Mouse (Mus musculus) induced T-regulatory cell, adult 2 months (primary cell): ENCODE results near the gene Arhgef15.

ENCODE experiments used
- DNase-seq: peaks from one replicate; pipeline ENCODE4 v3.0.0-alpha.2; 2012; ENCODE audit warnings: low read depth

Gene Arhgef15

DNA sequence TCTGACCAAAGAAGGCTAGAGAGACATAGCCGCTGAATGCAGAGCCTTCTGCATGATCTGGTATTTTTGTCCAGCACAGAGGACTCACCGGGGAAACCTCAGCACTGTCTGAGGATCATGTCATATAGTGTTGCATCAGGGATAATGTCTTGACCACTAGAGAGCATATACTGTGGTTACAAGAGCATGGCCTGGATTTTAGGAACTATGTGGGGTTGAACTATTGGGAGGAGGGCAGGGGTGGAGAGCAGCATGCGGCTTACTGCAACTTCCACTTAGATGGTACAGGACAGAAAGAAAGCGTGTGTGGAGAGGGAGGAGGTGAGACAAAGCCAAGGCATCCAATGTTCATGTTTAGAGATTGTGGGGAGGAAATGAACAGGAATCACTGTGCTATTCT, 42.7 kb downstream of the Arhgef15 start:
- DNase-seq, result no peak

DNA sequence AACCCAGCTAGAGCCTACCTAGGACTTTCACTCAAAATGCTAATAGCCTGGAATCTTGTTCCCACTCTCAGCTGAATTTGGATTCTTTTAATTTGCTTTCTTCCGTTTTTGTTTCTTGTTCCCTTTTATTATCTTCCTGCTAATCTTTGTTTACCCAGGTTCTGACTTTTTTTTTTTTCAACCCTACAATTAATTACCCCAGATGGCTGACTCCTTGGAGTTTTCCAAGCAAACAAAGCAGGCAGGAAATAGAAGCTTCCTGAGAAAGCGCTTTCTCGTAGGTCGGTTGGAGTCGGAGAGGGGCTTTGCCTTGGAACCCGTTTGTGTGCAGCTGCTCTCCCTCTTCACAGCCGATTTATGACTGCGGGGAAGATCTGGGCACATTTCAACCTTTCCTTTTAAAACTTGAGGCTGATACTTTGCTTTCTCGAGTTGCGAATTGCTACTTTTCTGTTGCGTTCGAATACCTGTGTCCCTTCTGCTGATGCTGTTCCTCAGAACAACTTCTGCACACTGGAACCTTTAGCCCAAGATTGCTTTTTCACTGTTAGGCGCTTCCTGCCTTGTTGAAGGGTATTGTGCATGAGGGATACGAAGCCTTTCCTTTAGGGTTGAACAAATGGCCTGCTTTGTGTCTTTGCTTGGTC, 45.6 kb downstream of the Arhgef15 start:
- DNase-seq, result no peak

DNA sequence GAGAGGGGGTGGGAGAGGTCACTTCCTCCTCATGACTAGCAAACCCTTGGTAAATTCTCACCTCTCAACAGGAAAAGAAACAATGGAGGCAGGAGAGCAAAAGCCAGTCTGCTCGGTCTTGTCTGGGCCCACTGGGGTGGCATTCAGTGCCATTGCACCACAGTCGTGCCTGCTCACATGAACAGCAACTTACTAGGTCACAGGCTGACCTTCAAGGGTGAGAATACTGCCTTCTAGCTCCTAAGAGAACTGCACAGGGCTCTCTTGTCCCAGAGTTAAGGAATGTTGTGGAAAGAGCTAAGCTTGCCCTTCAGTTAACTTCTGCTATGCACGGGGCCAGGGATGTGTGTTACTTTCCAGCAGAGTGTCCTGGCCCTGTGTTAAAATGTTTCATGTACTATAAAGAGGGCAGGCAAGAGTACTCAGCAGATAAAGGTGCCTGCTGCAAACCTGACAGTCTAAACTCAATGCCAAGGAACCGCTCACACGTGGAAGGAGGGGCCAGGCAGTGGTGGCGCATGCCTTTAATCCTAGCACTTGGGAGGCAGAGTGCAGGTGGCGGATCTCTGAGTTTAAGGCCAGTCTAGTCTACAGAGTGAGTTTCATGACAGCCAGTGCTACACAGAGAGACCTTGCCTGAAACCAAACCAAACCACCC, 48.3 kb downstream of the Arhgef15 start:
- DNase-seq, result no peak

DNA sequence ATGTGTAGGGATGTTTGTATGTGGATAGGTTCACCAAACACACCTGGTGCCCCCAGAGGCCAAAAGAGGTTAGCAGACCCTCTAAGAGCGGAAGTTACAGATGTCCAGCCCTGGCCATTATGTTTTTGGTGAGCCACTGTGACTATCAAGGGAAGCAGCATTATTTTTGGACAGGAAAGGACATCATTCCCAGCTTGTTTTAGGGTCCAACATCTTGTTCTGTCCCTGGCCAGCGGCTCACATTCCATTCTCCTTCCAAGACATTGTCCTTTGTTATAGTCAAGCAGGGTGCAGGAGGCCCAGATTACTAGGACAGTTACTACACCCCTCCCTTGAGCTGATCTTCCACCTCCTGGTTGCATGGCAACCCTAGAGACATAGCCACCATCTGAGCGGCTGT, 50.0 kb downstream of the Arhgef15 start:
- no peak for DNase-seq

DNA sequence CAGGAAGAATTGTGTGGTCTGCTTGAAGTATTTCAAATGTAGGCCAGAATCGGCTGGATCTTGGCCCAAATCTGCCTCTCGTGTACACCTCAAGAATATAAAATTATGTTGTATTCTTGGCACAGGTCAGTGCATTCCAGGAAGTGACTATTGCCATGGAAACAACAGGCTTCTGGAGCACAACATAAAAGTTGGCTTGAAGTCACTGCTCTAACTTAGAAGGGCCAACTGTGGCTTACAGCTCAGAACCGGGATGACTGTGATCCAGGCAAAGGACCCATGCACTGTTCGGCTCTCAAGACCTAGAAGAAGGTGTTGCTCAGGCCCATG, 50.9 kb downstream of the Arhgef15 start:
- DNase-seq, result no peak

DNA sequence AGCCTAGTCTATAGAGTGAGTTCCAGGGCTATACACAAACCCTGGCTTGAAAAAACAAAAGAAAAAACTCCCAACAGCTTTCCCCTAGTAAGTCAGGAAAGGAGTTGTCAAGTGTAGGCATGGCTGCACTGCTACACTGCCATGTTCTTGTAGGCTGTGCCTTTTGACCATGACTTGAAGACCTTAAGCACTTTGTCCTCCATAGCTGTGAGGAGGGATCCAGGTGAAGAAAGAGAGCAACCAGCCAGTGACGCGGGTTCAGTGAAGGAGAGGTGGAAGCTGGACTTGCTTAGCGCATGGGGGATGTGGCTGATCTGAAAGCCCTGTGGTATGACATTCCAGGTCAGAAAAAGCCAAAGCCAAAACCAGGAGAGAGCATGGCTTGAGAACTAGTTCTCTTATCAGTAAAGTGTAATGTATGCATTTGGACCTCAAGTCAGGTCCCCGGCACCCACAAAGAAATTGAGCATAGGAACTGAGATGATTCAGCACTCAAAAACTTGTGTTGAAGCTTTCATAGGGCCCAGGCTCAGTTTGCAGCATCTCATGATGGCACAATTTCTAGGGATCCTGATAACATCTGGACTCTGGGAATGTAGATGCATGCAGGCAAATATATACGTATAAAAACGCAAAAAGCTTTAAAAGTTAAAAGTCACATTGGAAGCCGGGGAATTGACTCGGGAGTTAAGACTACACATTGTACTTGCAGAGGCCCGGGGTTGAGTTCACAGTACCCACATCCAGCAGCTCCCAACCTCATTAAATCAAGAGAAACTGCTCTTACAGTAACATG, 51.4 kb downstream of the Arhgef15 start:
- no peak for DNase-seq

DNA sequence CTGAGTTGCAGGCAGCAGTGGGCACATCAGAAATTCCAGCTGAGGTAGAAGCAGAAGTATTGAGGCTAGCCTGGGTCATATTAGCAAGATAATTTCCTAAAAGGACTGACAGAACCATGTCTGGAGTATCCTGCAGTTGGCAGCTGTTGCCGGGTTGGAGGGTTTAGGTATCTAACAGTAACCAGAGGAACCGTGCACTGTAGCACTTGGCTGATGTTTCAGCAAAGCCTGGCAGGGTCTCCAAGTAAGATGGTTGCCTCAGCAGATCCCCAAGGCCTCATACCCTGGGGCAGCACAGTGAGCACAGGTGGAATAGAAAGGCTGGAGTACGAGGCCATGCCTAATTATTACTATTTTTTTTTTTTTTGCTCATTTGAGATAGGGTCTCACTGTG, 52.1 kb downstream of the Arhgef15 start:
- DNase-seq, result no peak

DNA sequence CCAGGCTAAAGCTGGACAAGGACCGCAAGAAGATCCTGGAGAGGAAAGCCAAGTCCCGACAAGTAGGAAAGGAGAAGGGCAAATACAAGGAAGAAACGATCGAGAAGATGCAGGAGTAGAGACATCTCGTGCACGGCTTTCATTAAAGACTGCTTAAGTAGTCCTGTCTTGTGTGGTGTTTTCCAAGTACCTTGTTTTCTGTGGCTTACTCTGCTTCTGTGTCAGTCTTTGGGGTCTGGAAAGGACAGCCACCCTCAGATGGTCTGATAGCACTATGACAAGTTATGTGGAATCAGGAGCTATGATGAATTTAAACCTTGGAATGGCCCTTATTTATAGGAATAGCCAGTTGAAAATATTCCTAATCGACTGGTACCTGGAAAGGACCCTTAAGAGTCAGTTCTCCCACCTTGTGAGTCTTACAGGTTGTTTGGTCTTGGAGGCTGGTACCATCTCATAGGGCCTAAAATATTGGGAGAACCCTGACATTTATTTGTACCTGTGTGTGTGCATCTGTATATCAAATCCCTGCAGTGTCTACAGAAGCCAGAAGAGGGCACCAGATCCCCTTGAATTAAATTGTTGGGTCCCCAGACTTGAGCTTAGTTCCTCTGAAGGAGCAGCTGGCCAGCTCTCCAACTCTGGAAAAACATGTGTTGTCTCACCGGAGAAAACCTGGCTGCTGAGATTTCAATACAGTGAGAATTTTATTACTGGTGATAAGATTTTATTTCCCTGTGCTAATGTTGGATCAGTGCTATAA, 52.7 kb downstream of the Arhgef15 start:
- DNase-seq, result peak; percentile 88

DNA sequence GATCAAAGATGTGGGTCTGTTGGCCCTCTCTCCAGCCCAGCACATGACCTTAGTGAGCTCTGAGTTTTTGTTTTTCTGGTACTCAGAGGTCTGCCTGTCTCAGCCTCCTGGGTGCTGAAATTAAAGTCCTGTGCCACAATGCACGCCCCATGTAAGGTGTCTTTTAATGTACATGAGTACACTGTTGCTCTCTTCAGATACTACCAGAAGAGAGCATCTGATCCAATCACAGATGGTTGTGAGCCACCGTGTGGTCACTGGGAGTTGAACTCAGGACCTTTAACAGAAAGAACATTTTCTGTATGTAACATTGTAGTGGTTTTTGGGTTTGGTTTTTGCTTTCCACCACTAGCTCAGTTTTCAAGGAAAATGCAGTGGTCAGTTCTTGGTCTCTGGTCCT, 53.5 kb downstream of the Arhgef15 start:
- DNase-seq, result no peak

DNA sequence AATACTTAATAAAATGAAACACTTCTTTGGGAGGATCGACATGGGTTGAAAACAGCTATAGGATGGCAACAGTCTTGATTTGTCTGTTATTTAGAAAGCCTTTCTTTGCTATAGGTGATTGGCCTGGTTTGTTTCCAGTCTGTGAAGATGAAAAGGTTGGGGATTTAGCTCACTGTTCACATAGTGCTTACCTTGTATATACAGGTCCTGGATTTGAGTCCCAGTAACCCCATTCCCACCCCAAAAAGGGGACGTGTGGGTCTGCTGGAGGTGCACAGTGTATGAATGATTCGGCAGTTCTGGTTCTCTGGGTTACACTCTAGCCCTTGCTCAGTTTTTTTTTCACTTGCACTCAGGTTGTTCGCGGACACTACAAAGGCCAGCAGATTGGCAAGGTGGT, 54.5 kb downstream of the Arhgef15 start:
- DNase-seq, result no peak

DNA sequence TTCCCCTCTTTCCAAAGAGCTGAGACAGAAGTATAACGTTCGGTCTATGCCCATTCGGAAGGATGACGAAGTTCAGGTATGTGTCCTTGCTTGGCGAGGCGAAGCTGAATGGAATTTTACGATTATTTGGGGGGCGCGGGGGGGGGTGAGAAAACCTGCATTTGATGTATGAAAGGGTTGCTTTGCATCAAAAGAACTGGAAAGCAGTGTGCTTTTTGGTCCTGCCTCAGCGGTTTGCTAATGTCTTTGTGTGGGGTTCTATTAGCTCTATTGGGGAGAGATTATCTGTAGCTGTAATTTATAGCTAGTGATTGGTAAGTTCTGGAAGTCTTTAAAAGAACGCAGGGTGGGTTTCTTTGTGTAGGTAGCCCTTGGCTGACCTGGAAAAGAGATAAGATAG, 54.9 kb downstream of the Arhgef15 start:
- no peak for DNase-seq

DNA sequence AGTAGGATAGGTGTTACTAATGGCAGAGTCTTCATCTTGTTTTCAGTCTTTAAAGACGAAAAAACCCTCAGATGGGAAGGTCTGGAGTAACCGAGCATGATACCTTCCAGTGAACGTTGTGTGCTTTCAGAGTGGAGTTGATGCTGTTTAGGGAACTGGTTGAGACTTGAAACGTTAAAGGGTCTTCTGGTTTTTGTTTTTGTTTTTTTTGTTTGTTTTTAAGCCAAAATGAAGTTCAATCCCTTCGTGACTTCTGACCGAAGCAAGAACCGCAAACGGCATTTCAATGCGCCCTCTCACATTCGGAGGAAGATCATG, 55.3 kb downstream of the Arhgef15 start:
- DNase-seq, result no peak

DNA sequence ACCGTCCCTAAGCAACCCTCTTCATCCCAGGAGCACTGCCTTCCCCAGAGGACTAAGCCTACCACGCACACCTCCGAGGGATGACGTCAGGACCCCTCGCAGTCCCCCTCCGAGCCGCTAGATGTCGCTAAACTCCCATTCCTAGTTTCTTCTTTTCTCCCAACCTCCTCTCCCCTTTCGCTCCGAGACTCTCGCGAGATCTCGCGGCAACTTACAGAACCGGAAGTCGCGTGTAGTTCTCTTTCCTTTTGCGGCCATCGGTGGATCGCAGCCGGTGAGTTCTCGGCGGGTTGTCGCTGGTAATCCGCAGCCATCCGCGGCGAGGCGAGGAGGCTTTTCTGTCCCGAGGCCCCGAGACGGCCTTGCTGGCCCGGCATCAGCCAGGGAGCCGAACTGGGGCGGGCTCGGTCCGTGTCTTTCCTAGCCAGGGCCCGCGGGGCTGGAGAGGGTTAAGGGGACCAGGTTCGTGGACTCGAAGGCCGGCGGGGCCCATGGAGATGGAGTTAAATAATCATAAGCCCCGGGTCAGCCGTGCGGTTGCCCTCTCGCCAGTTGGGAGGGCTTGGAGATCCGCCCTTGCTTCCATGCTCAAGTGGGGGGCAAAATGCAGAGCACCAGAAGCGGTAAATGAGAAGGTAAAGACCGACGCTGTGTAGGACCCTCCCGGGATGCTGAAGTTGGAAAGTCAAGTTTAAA, 55.8 kb downstream of the Arhgef15 start, which contains the start of gene Rpl26:
Gene Rpl26 (plus strand): TSS at position 233 of the 696 bp plus-strand sequence.
- DNase-seq, result peak; percentile 100

DNA sequence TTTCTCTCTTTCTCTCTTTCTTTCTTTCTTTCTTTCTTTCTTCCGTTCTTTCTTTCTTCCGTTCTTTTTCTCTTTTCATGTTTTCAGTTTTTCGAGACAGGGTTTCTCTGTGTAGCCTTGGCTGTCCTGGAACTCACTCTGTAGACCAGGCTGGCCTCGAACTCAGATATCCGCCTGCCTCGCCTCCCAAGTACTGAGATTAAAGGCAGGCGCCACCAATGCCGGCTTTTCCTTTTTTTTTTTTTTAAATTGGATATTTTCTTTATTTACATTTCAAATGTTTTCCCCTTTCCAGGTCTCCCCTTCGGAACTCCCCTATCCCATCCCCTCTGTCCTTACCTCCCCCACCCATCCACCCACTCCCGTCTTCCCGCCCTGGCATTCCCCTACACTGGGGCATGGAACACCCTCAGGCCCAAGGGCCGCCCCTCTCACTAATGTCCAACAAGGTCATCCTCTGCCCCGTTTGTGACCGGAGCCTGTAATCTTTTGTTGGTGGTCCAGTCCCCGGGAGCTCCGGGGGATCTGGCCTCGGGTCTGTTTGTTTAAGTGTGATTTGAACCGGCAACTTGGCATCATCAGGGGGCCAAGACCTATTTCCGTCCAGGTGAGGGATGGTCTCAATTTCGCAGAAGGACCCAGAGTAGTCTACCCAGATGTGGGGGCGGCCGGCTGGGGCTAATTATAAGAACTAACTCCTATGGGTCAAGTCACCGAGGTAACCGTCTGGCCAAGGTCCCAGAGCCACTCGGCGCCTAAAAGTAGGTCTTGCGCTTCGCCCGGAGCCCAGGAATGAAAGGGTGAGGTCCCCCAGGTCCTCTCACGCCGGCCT, 56.5 kb downstream of the Arhgef15 start:
- no peak for DNase-seq

DNA sequence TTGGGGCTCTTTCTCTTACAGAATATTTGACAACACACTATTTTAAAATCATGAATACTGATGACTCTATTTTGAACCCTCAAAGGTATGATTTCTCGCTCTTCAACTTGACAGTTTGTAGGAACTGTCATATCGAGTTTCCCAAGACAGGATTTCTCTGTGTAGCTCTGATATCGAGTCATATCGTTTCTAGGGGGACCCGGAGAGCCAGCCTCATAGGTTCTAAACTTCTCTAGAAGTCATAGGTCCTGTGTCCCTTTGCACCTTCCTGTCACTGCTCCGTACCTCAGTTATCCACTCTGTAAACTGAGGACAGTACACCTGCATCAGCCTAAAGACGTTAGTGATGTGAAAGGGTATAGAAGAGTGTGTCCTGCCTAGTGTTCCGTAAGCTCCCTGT, 57.5 kb downstream of the Arhgef15 start:
- no peak for DNase-seq

DNA sequence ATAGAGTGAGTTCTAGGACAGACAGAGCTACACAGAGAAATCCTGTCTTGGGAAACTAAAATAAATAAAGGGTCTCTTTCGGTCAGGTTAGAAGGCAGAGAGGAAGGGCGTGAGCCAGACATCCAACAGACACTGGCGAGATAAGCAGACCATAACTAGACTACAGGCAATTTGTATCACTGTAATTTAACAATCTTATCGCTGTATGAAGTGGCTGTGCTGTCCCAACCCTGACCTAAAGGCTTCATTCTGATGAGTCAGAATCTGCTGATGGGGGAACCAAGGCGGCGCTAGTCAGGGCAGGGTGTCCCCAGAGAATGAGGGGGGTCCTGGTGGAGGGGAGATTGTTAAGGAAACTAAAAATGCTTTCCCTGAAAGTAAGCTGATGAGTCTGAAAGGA, 58.5 kb downstream of the Arhgef15 start:
- no peak for DNase-seq

DNA sequence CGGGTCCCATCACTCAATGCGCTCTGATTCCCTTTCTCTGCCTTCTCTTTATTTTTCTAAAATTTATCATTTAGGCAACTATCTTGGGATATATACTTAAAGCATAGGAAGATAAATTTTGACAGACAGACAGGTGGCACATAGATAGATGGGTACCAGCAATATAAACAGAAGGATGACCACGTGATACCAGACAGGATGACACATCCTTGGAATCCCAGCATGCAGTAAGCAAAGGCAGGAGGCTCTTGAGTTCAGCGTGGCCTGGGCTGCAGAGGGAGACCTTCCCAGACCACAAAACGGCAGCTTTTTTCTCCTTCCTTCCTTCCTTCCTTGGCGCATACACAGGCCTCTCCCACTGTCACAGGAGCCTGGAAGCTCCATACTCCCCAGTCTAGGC, 59.4 kb downstream of the Arhgef15 start:
- no peak for DNase-seq

DNA sequence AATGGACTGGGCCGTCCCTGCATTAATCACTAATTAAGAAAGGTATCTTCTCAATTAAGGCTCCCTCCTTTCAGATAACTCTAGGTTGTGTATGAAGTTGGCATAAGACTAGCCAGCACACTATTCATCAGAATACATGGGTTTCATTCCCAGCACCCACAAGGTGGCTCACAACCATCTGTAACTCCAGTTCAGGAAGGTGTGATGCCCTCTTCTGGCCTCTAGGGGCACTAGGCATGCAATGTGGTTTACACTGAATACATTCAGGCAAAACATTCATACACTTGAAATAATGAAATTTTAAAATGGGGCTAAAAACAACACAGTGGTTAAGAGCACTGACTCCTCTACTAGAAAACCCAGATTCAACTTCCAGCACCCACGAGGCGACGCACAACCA, 60.2 kb downstream of the Arhgef15 start:
- peak; percentile 76 for DNase-seq

DNA sequence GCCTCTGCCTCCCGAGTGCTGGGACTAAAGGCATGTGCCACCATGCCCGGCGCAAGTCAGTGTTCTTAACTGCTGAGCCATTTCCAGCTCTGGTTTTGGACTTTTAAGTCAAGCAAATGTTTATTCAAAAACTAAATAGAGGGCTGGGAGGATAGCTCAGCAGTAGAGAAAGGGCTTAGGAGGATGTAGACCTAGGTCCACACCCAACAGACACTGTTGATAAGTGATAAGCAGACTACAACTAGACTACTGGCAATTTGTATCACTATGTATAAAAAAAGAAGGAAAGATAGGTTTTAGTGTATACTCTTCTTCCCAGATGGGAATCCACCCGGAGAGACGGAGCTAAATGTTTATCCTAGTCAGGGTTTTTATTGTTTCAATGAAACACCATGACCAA, 61.0 kb downstream of the Arhgef15 start:
- DNase-seq, result no peak

DNA sequence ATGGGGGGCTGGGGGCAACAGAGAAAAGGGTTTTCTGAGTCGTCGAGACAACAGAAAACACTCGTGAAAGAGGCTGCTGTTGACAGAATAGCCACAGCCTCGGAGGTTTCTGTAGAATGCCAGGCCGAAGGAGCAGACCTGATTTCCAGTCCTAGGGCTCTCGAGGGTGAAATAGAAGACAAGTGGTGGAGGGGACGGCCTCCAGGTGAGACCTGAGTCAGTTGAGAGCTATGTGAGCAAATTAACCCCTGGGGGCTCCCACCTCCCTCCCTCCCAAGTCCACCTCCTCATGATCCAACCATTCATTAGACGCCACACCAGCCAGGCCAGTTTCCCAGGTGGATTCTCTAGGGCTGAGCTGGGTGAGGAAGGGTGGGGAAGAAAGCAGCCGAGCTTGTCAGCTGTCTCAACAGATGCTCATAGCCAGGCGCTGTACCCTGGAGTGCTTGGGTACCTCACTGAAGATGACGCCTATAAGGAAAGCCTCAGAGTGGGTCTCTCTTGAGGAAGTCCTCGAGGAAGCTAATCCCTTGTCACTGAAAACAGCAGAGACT, 63.3 kb downstream of the Arhgef15 start:
- DNase-seq, result no peak
